Mouse (Mus musculus): ENCODE data around the gene Cyp4a29. TPM values are rescaled to one million over a fixed set of nuclear protein-coding genes. Genes with fewer than 3 reads are reported as not detected.

Gene Cyp4a29
- polyA plus RNA-seq, 1 experiment from 2014 or later, result not detected

Other genes starting within 250 kb of the Cyp4a29 start
- gene Stil, start 241.9 kb upstream of the Cyp4a29 start, polyA plus RNA-seq (2015; fragmentation: Nextera tagmentation; extraction: Ambion mirVana), result 10.7 and 11.8 TPM in 2 replicates
- gene Tal1, start 185.7 kb upstream of the Cyp4a29 start, polyA plus RNA-seq (2015; fragmentation: Nextera tagmentation; extraction: Ambion mirVana), result 1.3 and 1.6 TPM in 2 replicates
- 6.9 and 8.6 TPM in 2 replicates for gene Pdzk1ip1, start 153.4 kb upstream of the Cyp4a29 start, polyA plus RNA-seq (2015; fragmentation: Nextera tagmentation; extraction: Ambion mirVana)
- gene Cyp4x1, start 107.8 kb upstream of the Cyp4a29 start, polyA plus RNA-seq (2015; fragmentation: Nextera tagmentation; extraction: Ambion mirVana), result 0.09 TPM in 1 of 2 replicates, not detected in the other
- gene Cyp4a12a, start 57.0 kb downstream of the Cyp4a29 start, polyA plus RNA-seq (2015; fragmentation: Nextera tagmentation; extraction: Ambion mirVana), result not detected in 2 replicates
- not detected in 2 replicates for gene Cyp4a12b, start 169.5 kb downstream of the Cyp4a29 start, polyA plus RNA-seq (2015; fragmentation: Nextera tagmentation; extraction: Ambion mirVana)
- not detected in 2 replicates for gene Cyp4a30b, start 210.5 kb downstream of the Cyp4a29 start, polyA plus RNA-seq (2015; fragmentation: Nextera tagmentation; extraction: Ambion mirVana)

Measured in limb, embryonic 13.5 days (tissue).